Mouse (Mus musculus): ENCODE measurements around the gene Gnl2. TPM values are rescaled to one million over a fixed set of nuclear protein-coding genes. Genes with fewer than 3 reads are reported as not detected.

Gene Gnl2
- total RNA-seq, 1 experiment: 77.8 TPM

GRCm38 (mm10) chr4:124983893-124984526 is 32.4 kb upstream of the Gnl2 start:
- H3K27ac ChIP-seq (ENCODE audit: insufficient read depth, low read depth, low read length, poor library complexity, severe bottlenecking): no peak overlapping the region
- H3K9ac ChIP-seq (ENCODE audit: insufficient read depth, low read depth, low read length, poor library complexity, severe bottlenecking): no peak overlapping the region
- in situ Hi-C loops (cut with MboI; ENCODE audit: low sequenced_read_pairs in 2 of 2, unreplicated experiment in 2 of 2): no loop called here
- no peak overlapping the region for H3K4me3 ChIP-seq (ENCODE audit: insufficient read depth in 1 of 2, low read depth in 1 of 2, low read length in 2 of 2, poor library complexity in 1 of 2, severe bottlenecking in 1 of 2)
- no peaks in the 10 kb centered on the region for H3K9me3 ChIP-seq (ENCODE audit: control insufficient read depth, insufficient read depth, low read depth, low read length)
- peak; percentile 62 for DNase-seq (ENCODE audit: low read depth, low spot score)
- no peaks in the 10 kb centered on the region for H3K36me3 ChIP-seq (ENCODE audit: control insufficient read depth, insufficient read depth, low read length, poor library complexity, severe bottlenecking)
- peaks cover 0 to 9% of the 10 kb centered on the region in 2 experiments; a peak in 2 of 4 replicates for H3K4me1 ChIP-seq (ENCODE audit: control insufficient read depth in 2 of 2, insufficient read depth in 2 of 2, low read length in 2 of 2, poor library complexity in 1 of 2)
- TF ChIP-seq HCFC1 (IDR thresholded peaks at IDR 0.05; ENCODE audit: borderline replicate concordance, insufficient read depth, low read length): no peak
- TF ChIP-seq ZNF384 (IDR thresholded peaks at IDR 0.05; ENCODE audit: low read depth, low read length): no peak
- no peak for TF ChIP-seq ZC3H11A (IDR thresholded peaks at IDR 0.05; ENCODE audit: borderline replicate concordance, low read depth, low read length)
- TF ChIP-seq MAFK (IDR thresholded peaks at IDR 0.05; ENCODE audit: insufficient read depth, low read depth, low read length): no peak
- TF ChIP-seq CHD2 (IDR thresholded peaks at IDR 0.05; ENCODE audit: low read depth, low read length): no peak

- in situ Hi-C loops (cut with MboI; ENCODE audit: low sequenced_read_pairs in 2 of 2, unreplicated experiment in 2 of 2): no loop called here
- no peaks in the 10 kb centered on the region for H3K9me3 ChIP-seq (ENCODE audit: control insufficient read depth, insufficient read depth, low read depth, low read length)
- H3K36me3 ChIP-seq (ENCODE audit: control insufficient read depth, insufficient read depth, low read length, poor library complexity, severe bottlenecking): no peaks in the 10 kb centered on the region
- no peak overlapping the region for H3K9ac ChIP-seq (ENCODE audit: insufficient read depth, low read depth, low read length, poor library complexity, severe bottlenecking)
- TF ChIP-seq MAFK (IDR thresholded peaks at IDR 0.05; ENCODE audit: insufficient read depth, low read depth, low read length) (no peak), HCFC1 (IDR thresholded peaks at IDR 0.05; ENCODE audit: borderline replicate concordance, insufficient read depth, low read length) (no peak), ZC3H11A (IDR thresholded peaks at IDR 0.05; ENCODE audit: borderline replicate concordance, low read depth, low read length) (no peak), CHD2 (IDR thresholded peaks at IDR 0.05; ENCODE audit: low read depth, low read length) (no peak), ZNF384 (IDR thresholded peaks at IDR 0.05; ENCODE audit: low read depth, low read length) (no peak)
- H3K4me3 ChIP-seq (ENCODE audit: insufficient read depth in 1 of 2, low read depth in 1 of 2, low read length in 2 of 2, poor library complexity in 1 of 2, severe bottlenecking in 1 of 2): no peak overlapping the region
- H3K27ac ChIP-seq (ENCODE audit: insufficient read depth, low read depth, low read length, poor library complexity, severe bottlenecking): no peak overlapping the region
- H3K4me1 ChIP-seq (ENCODE audit: control insufficient read depth in 2 of 2, insufficient read depth in 2 of 2, low read length in 2 of 2, poor library complexity in 1 of 2): peaks cover 0 to 15% of the 10 kb centered on the region in 2 experiments; a peak in 2 of 4 replicates
- no peak for DNase-seq (ENCODE audit: low read depth, low spot score)
These were observed 31.3 kb upstream of the Gnl2 start for GRCm38 (mm10) chr4:124984871-124985670.

- DNase-seq (ENCODE audit: low read depth, low spot score): no peak
- peak within 1 kb of the TSS; percentile 64 to 80 for H3K4me3 ChIP-seq (ENCODE audit: insufficient read depth in 1 of 2, low read depth in 1 of 2, low read length in 2 of 2, poor library complexity in 1 of 2, severe bottlenecking in 1 of 2)
- TF ChIP-seq MAFK (IDR thresholded peaks at IDR 0.05; ENCODE audit: insufficient read depth, low read depth, low read length) (no peak), CHD2 (IDR thresholded peaks at IDR 0.05; ENCODE audit: low read depth, low read length) (no peak), HCFC1 (IDR thresholded peaks at IDR 0.05; ENCODE audit: borderline replicate concordance, insufficient read depth, low read length) (no peak), ZNF384 (IDR thresholded peaks at IDR 0.05; ENCODE audit: low read depth, low read length) (no peak), ZC3H11A (IDR thresholded peaks at IDR 0.05; ENCODE audit: borderline replicate concordance, low read depth, low read length) (no peak)
- H3K27ac ChIP-seq (ENCODE audit: insufficient read depth, low read depth, low read length, poor library complexity, severe bottlenecking): no peak within 1 kb of the TSS
- H3K4me1 ChIP-seq (ENCODE audit: control insufficient read depth in 2 of 2, insufficient read depth in 2 of 2, low read length in 2 of 2, poor library complexity in 1 of 2): peaks cover 2 to 15% of the 10 kb centered on the region in 2 experiments; a peak in 2 of 4 replicates
- peak within 1 kb of the TSS; percentile 66 for H3K9ac ChIP-seq (ENCODE audit: insufficient read depth, low read depth, low read length, poor library complexity, severe bottlenecking)
- in situ Hi-C loops (cut with MboI; ENCODE audit: low sequenced_read_pairs in 2 of 2, unreplicated experiment in 2 of 2): no loop called here
- no peaks in the 10 kb centered on the region for H3K9me3 ChIP-seq (ENCODE audit: control insufficient read depth, insufficient read depth, low read depth, low read length)
- H3K36me3 ChIP-seq (ENCODE audit: control insufficient read depth, insufficient read depth, low read length, poor library complexity, severe bottlenecking): no peaks in the 10 kb centered on the region
These were observed 30.4 kb upstream of the Gnl2 start, which contains the start of gene Rspo1 for GRCm38 (mm10) chr4:124985671-124986602. TSS of gene Rspo1 (plus strand) at chr4:124986430.
